Mouse (Mus musculus) embryonic stem cell, embryonic (primary cell): Measurements from ENCODE around the gene Spata31d1c.

Experiments used
- CTCF ChIA-PET, 4 experiments: fragments of 300-600 bp in 2 of 4; fragments of 350-600 bp in 2 of 4; sonication (Branson Sonifier 250); formaldehyde crosslinking; loops; one replicate each; lab custom pipeline; 2022; ENCODE audit warnings: inconsistent platforms in 2 of 4; lab: Charles Lee
- POLR2A ChIA-PET, 4 experiments: fragments of 300-600 bp in 2 of 4; fragments of 350-600 bp in 2 of 4; sonication (Branson Sonifier 250); formaldehyde crosslinking; loops; one replicate each; lab custom pipeline; 2022; ENCODE audit warnings: antibody characterized with exemption in 4 of 4, inconsistent platforms in 1 of 4; lab: Charles Lee

Gene Spata31d1c

GRCm38 (mm10) chr13:65032758-65033157 is at the start of gene Spata31d1c:
Gene Spata31d1c, plus strand, starts transcription at chr13:65033058.
- ChIA-PET CTCF (no interaction called here), POLR2A (no interaction called here)

DNA sequence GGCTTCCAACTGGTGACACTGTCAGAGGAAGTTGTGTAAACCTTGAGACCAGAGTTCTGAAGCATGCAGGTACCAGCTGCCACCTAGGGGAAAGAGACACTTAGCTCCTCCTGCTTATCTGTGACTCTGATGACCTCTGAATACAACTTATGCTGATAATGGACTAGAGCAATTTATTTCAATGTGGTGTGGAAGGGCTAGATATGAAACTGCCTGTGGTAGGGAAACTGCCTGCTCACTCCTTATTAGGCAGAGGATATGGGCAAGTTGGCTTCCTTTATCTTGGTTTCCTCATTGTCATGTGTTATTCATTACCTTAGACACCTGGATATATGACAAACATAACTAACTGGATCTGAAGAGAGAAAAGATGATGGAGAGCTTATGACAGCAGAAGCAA is 44.0 kb upstream of the Spata31d1c start:
- ChIA-PET CTCF (no interaction called here), POLR2A (no interaction called here)

GRCm38 (mm10) chr13:65005414-65005813 is 27.4 kb upstream of the Spata31d1c start:
- CTCF ChIA-PET, result no interaction called here
- POLR2A ChIA-PET, result interaction anchor here in 1 of 4 experiments (1.3 kb wide), 1 partner anchor 10 kb away, joined by 4 read pairs; no protein-coding TSS in a partner anchor

- POLR2A ChIA-PET, result interaction anchor here in 2 of 4 experiments (0.7 to 1.4 kb wide), 3 partner anchors 12 to 240 kb away, joined by 3 read pairs; no protein-coding TSS in a partner anchor
Observed at GRCm38 (mm10) chr13:65006760-65007159, 26.1 kb upstream of the Spata31d1c start.

DNA sequence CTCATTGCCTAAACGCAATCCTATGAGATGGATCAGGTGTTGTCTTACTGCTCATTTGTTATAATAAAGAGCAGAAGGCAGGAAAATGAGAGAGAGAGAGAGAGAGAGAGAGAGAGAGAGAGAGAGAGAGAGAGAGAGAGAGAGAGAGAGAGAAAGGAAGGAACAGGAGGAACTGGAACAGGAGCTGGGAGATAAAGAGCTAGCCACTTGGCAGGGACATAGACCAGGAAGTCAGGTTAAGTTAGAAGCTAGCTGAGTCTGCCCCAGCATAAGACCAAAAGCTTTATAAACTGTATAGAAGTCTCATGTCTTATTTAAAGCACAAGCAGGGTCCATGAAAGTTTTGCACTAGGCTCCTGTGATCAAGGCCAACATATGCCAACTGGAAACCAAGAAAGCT is 24.9 kb upstream of the Spata31d1c start:
- ChIA-PET POLR2A (interaction anchor here in 3 of 4 experiments (0.6 to 1.2 kb wide), 7 partner anchors 28 to 603 kb away, joined by 3 to 6 read pairs (median 3); partner anchors contain the start of gene Mfsd14b (in 1 of the 3)), CTCF (interaction anchor here in 3 of 4 experiments (0.6 to 1.3 kb wide), 3 partner anchors 99 to 827 kb away, joined by 3 read pairs; no protein-coding TSS in a partner anchor)

More at GRCm38 (mm10) chr13:65006760-65007159, 26.1 kb upstream of the Spata31d1c start:
- CTCF ChIA-PET, result interaction anchor here in 1 of 4 experiments (1.0 kb wide), 1 partner anchor 182 kb away, joined by 3 read pairs; no protein-coding TSS in a partner anchor

DNA sequence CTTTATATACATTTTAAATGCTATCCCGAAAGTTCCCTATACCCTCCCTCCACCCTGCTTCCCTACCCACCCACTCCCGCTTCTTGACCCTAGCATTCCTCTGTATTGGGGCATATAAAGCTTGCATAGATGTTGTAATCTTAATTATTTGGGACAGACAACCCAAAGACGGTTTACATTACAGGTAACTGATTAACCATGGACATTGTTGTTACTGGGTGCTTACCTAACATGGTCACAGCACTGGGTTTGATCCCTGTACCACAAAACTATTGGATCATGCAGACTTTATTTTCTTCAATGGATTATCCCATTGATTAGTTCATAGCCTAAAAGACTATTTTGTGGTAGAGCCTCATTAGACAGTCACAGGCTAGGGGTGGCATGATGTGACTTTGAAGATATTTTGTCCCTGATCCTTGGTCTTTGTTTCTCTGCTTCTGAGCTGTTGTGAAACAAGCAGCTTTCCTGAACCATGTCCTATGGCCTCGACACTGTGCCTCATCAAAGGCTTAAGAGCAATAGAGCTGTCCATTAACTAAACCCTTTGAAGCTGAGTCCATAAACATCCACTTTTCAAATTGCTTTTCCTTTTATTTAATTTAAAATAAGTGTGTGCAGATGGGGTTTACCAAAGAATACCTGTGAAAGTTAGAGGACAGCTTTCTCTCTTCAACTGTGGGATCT is 21.7 kb upstream of the Spata31d1c start:
- POLR2A ChIA-PET, result no interaction called here
- CTCF ChIA-PET, result no interaction called here

GRCm38 (mm10) chr13:65035057-65035456 is 2.2 kb downstream of the Spata31d1c start:
- ChIA-PET CTCF (no interaction called here), POLR2A (no interaction called here)

- POLR2A ChIA-PET, result interaction anchor here in 2 of 4 experiments (0.6 to 1.4 kb wide), 2 partner anchors 10 to 216 kb away, joined by 3 to 5 read pairs; no protein-coding TSS in a partner anchor
- CTCF ChIA-PET, result no interaction called here
Observed at GRCm38 (mm10) chr13:65052660-65053059, 19.8 kb downstream of the Spata31d1c start, which contains the start of gene Prss47. Gene Prss47, minus strand, starts transcription at chr13:65052760.

- ChIA-PET CTCF (no interaction called here), POLR2A (interaction anchor here in 1 of 4 experiments (0.9 kb wide), 1 partner anchor 9 kb away, joined by 3 read pairs; no protein-coding TSS in a partner anchor)
Observed at GRCm38 (mm10) chr13:65069969-65070368, 37.1 kb downstream of the Spata31d1c start.
